Mouse (Mus musculus) forebrain, embryonic 12.5 days (tissue): ENCODE data around the gene Sema5b. TPM values are rescaled to one million over a fixed set of nuclear protein-coding genes. Genes with fewer than 3 reads are reported as not detected.

Experiments
- ATAC-seq: fragments of 200-750 bp; cut with Nextera tagmentation; 2 replicates; pipeline ENCODE4 v1.8.0; 2017; ENCODE audit warnings: moderate TSS enrichment; ENCODE audit not compliant: low FRiP score
- H3K27ac ChIP-seq: fragments of 300-500 bp; sonication (generic); 2 replicates; pipeline ENCODE4 v1.5.1; 2016; ENCODE audit warnings: mild to moderate bottlenecking
- H3K27me3 ChIP-seq: fragments of 300-500 bp; sonication (generic); 2 replicates; pipeline ENCODE4 v1.6.1; 2016; ENCODE audit warnings: mild to moderate bottlenecking
- H3K36me3 ChIP-seq: fragments of 300-500 bp; sonication (generic); replicated peaks from 2 replicates; pipeline ENCODE4 v1.6.1; 2016; ENCODE audit warnings: mild to moderate bottlenecking
- H3K4me1 ChIP-seq: fragments of 300-500 bp; sonication (generic); 2 replicates; pipeline ENCODE4 v1.6.1; 2016
- H3K4me2 ChIP-seq: fragments of 300-500 bp; sonication (generic); 2 replicates; pipeline ENCODE4 v1.6.1; 2016; ENCODE audit warnings: mild to moderate bottlenecking, moderate library complexity
- H3K4me3 ChIP-seq: fragments of 300-500 bp; sonication (generic); replicated peaks from 2 replicates; pipeline ENCODE4 v1.5.1; 2016; ENCODE audit warnings: mild to moderate bottlenecking
- H3K9ac ChIP-seq: fragments of 300-500 bp; sonication (generic); 2 replicates; pipeline ENCODE4 v1.6.1; 2016; ENCODE audit warnings: mild to moderate bottlenecking
- H3K9me3 ChIP-seq: fragments of 300-500 bp; sonication (generic); 2 replicates; pipeline ENCODE4 v1.6.1; 2016
- WGBS: fragments of 180-500 bp; shearing (Covaris S2); methylation state at CpG from one replicate; pipeline ENCODE4 v1.1.7; 2016; 5-methylcytosine and 5-hydroxymethylcytosine counted together
- polyA plus RNA-seq: library from polyadenylated mRNA; unstranded; fragments of >200 nt; fragmentation: Nextera tagmentation; extraction: Ambion mirVana; gene quantifications from 2 replicates; pipeline ENCODE4 v1.2.1, GENCODE M21; 2016

Sema5b gene
- polyA plus RNA-seq, 1 experiment from 2014 or later, result 55.7 TPM

DNA sequence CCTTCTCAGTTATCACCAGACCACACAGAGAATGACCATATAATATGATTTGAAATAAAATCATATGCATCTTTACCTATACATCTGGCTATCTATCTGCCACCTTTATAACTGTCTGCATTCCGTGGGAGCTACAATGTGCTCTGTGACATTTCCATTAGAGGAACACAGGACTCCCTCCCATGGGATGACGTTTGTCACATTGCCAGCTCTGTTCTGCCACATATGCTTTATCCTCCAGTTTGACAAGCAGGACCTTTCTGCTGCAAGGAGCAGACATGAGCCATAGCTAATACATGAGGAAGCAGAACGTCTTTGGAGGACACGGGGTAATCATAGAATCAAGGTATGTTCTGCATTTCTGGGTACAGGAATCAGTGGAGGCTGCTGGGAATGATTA, 16.7 kb upstream of the Sema5b start:
- no peak for ATAC-seq
- Histone ChIP-seq H3K4me3 (no peak overlapping the region), H3K4me2 (no peak overlapping the region), H3K36me3 (no peaks in the 10 kb centered on the region), H3K4me1 (0 out of 2 replicates have a peak, but pooled peaks cover 3% of the 10 kb centered on the region), H3K27me3 (no peaks in the 10 kb centered on the region), H3K9me3 (no peaks in the 10 kb centered on the region), H3K27ac (no peak overlapping the region), H3K9ac (no peak overlapping the region)
- 84% methylated on average over 4 of the region's 4 CpGs for WGBS

DNA sequence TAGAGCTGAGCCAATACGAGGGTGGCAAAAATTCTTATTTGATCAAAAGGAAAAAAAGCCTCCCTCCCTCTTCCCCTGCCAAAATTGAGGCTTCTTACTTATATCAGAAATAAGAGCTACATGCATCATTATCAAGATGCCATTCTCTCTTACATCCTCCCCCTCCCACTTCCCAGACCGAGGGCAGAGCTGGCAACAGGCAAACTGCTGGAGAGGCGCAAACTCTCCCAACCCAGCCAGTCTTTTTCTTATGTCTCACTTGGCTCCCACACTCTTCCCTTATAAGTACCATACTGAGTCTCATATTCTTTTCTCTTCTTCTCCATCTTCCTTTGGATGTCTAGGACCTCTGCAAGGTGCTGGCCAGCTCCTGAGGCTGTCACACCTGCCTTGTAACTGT, 6.3 kb upstream of the Sema5b start:
- WGBS, result 80% methylated on average over 3 of the region's 3 CpGs
- H3K9me3 ChIP-seq, result no peaks in the 10 kb centered on the region
- ATAC-seq, result no peak

DNA sequence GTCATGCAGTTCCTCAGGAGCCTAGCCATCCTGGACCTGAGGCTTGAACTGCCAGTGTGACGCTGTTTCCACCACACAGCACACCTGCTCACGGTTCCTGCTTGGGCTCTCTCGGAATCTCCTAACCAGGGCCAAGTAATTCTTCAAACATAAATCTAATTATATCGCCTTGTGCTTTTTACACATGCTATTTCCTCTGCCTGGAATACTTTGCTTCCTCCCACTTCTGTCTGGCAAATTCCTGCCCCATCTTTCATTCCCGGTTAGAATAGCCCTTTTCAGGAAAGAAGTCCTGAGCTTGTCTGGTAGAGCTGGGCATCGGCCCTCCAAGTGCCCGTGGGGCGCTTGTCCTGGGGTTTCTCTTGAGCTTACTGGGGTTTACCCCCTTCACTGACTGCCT, 3.3 kb upstream of the Sema5b start:
- H3K9ac ChIP-seq, result no peak overlapping the region
- no peak overlapping the region for H3K4me2 ChIP-seq
- H3K4me3 ChIP-seq, result no peak overlapping the region
- H3K36me3 ChIP-seq, result no peaks in the 10 kb centered on the region
- H3K9me3 ChIP-seq, result no peaks in the 10 kb centered on the region
- H3K27ac ChIP-seq, result no peak overlapping the region
- H3K27me3 ChIP-seq, result peaks cover 31% of the 10 kb centered on the region
- ATAC-seq, result no peak
- peaks cover 16% of the 10 kb centered on the region for H3K4me1 ChIP-seq
- 88% methylated on average over 8 of the region's 8 CpGs for WGBS

More for the DNA sequence above, 6.3 kb upstream of the Sema5b start:
- Histone ChIP-seq H3K27me3 (peaks cover 31% of the 10 kb centered on the region), H3K4me1 (peaks cover 3% of the 10 kb centered on the region; the same call in 1 of the 2 replicates), H3K27ac (no peak overlapping the region), H3K4me3 (no peak overlapping the region), H3K36me3 (no peaks in the 10 kb centered on the region), H3K4me2 (no peak overlapping the region), H3K9ac (no peak overlapping the region)

DNA sequence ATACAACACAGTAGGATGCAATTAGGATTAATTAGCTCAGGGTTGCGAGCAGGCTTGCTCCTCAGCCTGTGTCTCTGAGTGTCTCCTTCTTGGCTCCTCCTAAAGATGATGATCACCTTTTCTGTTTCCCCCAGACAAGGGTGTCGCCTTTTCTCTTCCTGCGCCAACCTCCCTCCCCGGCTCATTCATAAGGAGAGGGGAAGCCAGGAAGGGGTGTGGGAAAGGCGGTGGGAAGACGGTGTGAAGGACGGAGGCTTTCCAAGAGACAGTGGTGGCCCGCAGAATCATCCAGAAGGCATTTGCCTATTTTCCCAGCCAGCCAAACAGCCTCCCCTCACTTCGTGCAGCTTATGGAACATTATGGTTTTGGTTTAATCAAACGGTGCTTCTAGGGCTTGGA, 1.9 kb upstream of the Sema5b start:
- peaks cover 30% of the 10 kb centered on the region for H3K4me1 ChIP-seq

DNA sequence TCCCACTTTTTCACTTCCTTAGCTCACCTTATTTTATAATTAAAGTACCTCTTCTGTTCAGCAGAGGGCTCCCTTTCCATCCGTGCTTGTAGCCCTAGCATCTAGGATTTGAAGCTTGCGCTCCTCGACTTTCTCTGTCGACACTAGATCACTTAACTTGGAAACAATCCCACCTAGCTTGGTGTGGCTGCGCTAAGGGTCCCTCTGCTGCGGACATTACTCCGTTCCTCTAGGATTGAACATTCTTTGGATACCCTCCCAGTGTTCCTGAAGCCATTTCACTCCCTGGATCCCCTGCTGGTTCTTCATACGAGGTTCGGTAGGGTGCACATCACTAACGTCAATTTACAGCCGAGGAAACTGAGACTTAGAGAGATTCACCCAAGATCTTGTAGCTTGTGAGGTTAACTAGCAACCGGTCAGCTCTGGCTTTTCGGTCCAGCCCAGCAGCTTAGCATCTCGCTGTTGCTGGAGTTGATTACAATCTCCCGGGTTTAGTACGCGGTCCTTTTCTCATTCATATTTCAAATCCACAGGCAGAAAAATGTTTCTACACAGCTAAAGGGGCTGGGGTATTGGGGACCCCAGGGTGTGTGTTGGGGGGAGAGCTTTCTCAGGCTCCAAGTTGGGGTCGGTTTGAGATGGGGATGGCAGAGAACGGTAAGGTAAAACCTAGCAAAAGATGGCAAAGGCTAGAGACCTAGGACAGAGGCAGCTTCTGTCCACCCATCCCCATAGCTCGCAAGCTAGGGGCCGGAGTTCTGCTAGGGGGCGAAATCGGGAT, 420 bp upstream of the Sema5b start:
- H3K27ac ChIP-seq, result peak overlapping the region; percentile 56
- peak overlapping the region; percentile 89 for H3K4me3 ChIP-seq
- peaks cover 34% of the 10 kb centered on the region for H3K4me1 ChIP-seq
- peak; percentile 25; the same call in 1 of the 2 replicates for ATAC-seq
- H3K36me3 ChIP-seq, result peaks cover 12% of the 10 kb centered on the region
- H3K27me3 ChIP-seq, result peaks cover 31% of the 10 kb centered on the region
- H3K4me2 ChIP-seq, result peak overlapping the region; percentile 77
- under 1% methylated on average over 23 of the region's 23 CpGs for WGBS
- H3K9ac ChIP-seq, result peak overlapping the region; percentile 49
- H3K9me3 ChIP-seq, result no peaks in the 10 kb centered on the region

More for the DNA sequence above, 1.9 kb upstream of the Sema5b start:
- no peak overlapping the region for H3K4me3 ChIP-seq
- H3K9me3 ChIP-seq, result no peaks in the 10 kb centered on the region
- H3K27me3 ChIP-seq, result peaks cover 31% of the 10 kb centered on the region
- H3K9ac ChIP-seq, result no peak overlapping the region
- ATAC-seq, result no peak
- no peak overlapping the region for H3K4me2 ChIP-seq
- H3K36me3 ChIP-seq, result peaks cover 2% of the 10 kb centered on the region
- WGBS, result 39% methylated on average over 10 of the region's 10 CpGs
- no peak overlapping the region for H3K27ac ChIP-seq

DNA sequence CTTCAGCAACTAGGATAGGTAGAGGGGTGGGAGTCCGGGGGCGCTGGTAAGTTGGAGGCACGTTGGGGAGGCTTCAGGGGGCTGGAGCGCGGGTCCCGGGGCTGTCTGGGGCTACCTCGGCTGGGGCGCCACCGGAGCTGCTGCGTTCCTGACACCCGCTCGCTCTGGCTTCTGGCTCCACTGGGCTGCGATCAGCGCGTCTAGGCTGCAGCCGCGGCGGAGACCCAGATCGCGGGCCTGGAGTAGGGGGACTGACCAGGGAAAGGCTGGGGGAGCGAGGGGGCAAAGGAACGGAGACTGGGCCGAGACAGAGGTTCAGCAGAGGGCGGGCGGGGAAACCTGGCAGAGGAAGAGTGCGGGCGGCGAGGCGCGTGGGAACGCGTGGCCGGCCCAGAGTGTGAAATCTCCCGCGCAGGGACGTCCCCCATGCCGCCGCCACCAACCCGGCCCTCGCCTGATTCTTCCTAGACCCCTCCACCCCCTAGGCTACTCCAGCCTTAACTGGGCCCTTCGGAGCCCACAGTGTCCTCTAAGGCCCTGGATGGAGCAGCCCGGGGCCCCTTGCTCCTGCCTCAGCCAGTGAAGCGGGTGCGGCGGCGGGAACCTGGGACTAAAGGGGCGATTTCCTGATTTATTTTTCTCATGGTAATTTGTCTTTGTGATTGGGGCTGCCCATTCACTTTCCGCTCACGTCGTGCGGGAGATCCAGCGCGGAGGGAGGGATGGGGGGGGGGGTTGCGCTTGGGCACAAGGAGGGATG, 896 bp downstream of the Sema5b start:
- Histone ChIP-seq H3K9ac (peak overlapping the region; percentile 98), H3K27me3 (peaks cover 22% of the 10 kb centered on the region; the same call in 1 of the 2 replicates), H3K9me3 (no peaks in the 10 kb centered on the region), H3K4me1 (peaks cover 44% of the 10 kb centered on the region), H3K36me3 (peaks cover 19% of the 10 kb centered on the region), H3K4me2 (peak overlapping the region; percentile 77), H3K27ac (peak overlapping the region; percentile 94), H3K4me3 (peak overlapping the region; percentile 89)
- peak; percentile 47 for ATAC-seq
- WGBS, result under 1% methylated on average over 52 of the region's 54 CpGs

DNA sequence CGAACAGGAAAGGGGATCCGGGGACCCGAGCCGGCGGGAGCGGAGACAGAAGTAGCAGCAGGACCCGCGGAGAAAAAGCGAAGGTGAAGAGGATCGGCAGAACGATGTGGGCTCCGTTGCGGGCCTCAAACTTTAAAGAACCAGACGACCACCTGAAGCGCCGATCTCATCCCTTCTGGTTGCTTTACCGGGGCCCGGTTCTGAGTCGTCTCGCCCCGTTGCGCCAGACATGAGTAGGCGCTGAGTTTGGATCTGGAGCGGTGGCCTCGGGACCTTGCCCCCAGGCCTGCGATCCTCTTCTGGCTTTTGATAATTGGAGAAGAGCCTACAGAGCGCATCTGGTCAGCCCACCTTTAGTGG, 1.5 kb downstream of the Sema5b start:
- Histone ChIP-seq H3K4me2 (peak overlapping the region; percentile 77), H3K4me1 (peaks cover 44% of the 10 kb centered on the region), H3K27ac (peak overlapping the region; percentile 94), H3K27me3 (peaks cover 16% of the 10 kb centered on the region; the same call in 1 of the 2 replicates), H3K9me3 (no peaks in the 10 kb centered on the region), H3K9ac (peak overlapping the region; percentile 98), H3K36me3 (peaks cover 19% of the 10 kb centered on the region), H3K4me3 (peak overlapping the region; percentile 89)
- 1% methylated on average over 27 of the region's 27 CpGs for whole genome bisulfite sequencing
- ATAC-seq, result no peak; the same call in 1 of the 2 replicates

DNA sequence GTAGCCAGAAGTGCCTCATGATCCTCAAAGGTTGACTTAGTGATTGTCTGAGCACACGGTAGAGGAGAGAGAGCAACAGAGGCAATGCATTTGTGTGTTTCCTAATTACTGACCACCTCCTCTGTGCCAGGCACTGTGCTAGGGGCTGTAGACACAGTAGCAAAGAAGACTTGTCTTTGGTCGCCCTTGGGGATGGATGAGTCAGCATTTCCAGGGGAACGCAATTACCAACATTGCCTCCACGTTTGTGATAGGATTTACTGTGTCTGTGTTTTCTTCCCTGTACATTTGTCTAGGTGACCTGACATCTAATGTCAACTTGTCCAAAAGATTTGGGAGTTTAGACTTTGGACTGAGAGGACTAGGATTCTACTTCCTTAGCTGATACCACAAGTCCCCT, 4.8 kb downstream of the Sema5b start:
- Histone ChIP-seq H3K9ac (no peak overlapping the region), H3K27me3 (no peaks in the 10 kb centered on the region), H3K4me1 (peaks cover 39% of the 10 kb centered on the region), H3K9me3 (no peaks in the 10 kb centered on the region), H3K4me2 (no peak overlapping the region), H3K36me3 (peaks cover 37% of the 10 kb centered on the region), H3K27ac (no peak overlapping the region), H3K4me3 (no peak overlapping the region)
- no peak for ATAC-seq
- 91% methylated on average over 4 of the region's 4 CpGs for WGBS

DNA sequence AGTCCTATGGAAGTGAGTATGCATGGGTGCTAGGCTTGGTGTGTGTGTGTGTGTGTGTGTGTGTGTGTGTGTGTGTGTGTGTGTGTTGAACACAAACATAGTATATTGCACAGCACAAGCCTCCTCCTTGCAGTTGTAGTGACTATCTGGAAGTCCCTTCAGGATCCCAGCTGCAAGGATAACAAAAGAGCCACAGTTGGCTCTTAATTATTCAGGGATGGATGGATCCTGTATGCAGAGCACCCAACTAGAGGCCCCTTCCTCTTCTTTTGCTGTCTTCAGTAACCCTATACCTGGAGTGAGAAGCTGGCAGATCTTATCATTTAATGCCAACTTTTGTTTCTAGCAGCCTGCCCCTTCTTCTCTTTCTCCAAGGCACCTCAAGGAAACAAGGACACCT, 7.0 kb downstream of the Sema5b start:
- Histone ChIP-seq H3K9me3 (no peaks in the 10 kb centered on the region), H3K27me3 (no peaks in the 10 kb centered on the region), H3K36me3 (peaks cover 46% of the 10 kb centered on the region), H3K4me2 (no peak overlapping the region), H3K27ac (no peak overlapping the region), H3K4me3 (no peak overlapping the region), H3K9ac (no peak overlapping the region), H3K4me1 (peaks cover 35% of the 10 kb centered on the region)
- ATAC-seq, result no peak

DNA sequence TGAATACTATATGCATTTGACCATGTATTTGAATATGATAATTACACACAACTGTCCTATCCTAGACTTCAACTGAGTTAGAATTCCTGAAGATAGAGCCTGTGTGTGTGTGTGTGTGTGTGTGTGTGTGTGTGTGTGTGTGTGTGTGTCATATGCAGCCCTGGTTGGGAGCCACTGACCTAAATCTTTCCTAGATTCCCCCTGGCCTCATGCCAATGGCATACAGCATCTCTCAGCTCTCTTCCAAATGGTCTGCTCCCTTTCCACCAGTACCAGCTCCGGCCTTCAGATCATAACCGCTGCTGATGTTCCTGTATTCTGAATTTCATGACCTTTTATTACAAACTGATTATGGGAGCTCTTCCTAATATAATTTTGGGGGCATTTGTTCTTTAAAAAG, 8.4 kb downstream of the Sema5b start:
- WGBS, result 83% methylated on average over 2 of the region's 2 CpGs
- Histone ChIP-seq H3K4me1 (peaks cover 26% of the 10 kb centered on the region), H3K9me3 (no peaks in the 10 kb centered on the region), H3K9ac (no peak overlapping the region), H3K36me3 (peaks cover 41% of the 10 kb centered on the region), H3K27me3 (no peaks in the 10 kb centered on the region), H3K27ac (no peak overlapping the region), H3K4me3 (no peak overlapping the region), H3K4me2 (no peak overlapping the region)
- no peak for ATAC-seq

DNA sequence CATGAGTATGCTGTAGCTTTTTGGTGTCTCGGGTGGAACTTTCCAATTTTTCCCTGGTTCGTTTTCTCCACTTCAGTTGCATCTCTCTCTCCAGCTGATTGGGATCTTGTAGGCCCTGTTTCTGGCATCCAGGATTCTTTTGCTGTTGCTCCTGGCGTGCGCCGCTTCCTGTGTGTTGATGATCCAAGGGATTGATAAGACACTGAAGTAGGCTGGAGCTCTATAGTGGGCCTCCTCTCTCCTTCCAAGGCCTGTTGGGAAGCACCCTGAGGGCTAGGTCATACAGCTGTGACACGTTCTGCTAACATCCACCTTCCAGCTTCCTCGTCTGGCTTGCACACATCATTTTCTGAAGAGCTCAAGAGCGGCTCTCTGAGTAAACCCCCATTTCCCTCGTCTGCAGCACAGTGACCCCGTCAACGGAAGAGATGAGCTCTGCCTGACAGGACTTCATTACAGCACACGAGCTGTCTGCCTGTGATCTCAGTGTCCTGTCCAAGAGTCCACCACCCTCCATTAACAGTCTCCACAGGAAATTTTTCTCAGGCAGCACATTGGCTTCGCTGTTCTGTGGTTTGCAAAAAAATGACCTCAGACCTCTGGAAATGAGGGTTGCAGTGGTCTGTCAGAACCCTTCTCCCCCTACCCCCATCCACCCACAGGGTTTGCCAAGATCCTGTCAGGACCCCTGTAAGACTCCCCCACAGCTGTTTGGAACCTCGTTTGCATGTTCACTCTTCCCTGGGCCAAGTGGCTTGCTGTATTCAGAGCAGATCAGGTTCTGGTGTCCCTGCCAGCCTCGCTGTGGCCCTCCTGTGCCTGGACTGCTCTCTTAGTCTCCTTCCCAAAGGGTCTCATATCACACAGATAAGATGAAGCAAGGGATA, 14.9 kb downstream of the Sema5b start:
- Histone ChIP-seq H3K9me3 (no peaks in the 10 kb centered on the region), H3K36me3 (peaks cover 26% of the 10 kb centered on the region)

DNA sequence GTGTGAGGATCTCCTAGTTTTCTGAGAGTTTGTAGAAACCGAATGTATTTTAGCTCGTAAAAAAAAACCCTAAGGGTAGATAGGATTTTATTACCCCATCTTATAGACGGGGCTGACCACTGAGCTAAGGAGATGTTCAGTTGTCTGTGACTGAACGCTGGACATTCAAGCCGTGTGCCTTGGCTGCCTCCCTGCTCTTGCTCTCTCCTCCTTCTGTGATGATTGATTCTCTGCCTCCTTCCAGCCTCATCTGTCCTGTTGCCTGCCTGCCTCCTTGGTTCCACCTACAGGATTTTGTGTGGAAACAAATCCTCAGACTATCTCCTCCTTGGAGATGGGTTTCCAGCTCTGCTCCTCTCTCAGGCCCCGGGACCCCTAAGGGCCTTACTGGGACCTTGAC, 16.1 kb downstream of the Sema5b start:
- ATAC-seq, result no peak
- Histone ChIP-seq H3K9me3 (no peaks in the 10 kb centered on the region), H3K27ac (0 out of 2 replicates have a peak overlapping the region, but pooled peaks have one; percentile 36)

More for the DNA sequence above, 14.9 kb downstream of the Sema5b start:
- no peak overlapping the region for H3K4me2 ChIP-seq
- no peak overlapping the region for H3K4me3 ChIP-seq
- 76% methylated on average over 15 of the region's 15 CpGs for WGBS
- no peak for ATAC-seq
- no peak overlapping the region for H3K9ac ChIP-seq
- H3K27me3 ChIP-seq, result no peaks in the 10 kb centered on the region
- H3K27ac ChIP-seq, result peak overlapping the region; percentile 39
- peaks cover 49% of the 10 kb centered on the region for H3K4me1 ChIP-seq

More for the DNA sequence above, 16.1 kb downstream of the Sema5b start:
- 89% methylated on average over 6 of the region's 6 CpGs for WGBS
- H3K27me3 ChIP-seq, result no peaks in the 10 kb centered on the region
- 0 out of 2 replicates have a peak overlapping the region, but pooled peaks have one; percentile 21 for H3K9ac ChIP-seq
- peaks cover 19% of the 10 kb centered on the region for H3K36me3 ChIP-seq
- no peak overlapping the region for H3K4me3 ChIP-seq
- no peak overlapping the region for H3K4me2 ChIP-seq
- H3K4me1 ChIP-seq, result peaks cover 47% of the 10 kb centered on the region
